Mouse (Mus musculus): ENCODE measurements around the gene Asap3.

Gene Asap3

GRCm38 (mm10) chr4:136259916-136260315 lies 53.8 kb downstream of the Asap3 start:
- DNase-seq (ENCODE audit: low spot score): no peak

- no peak for DNase-seq (ENCODE audit: low spot score)
Measured at GRCm38 (mm10) chr4:136260491-136261180, 54.5 kb downstream of the Asap3 start.

- no peak for DNase-seq (ENCODE audit: low spot score)
Measured at GRCm38 (mm10) chr4:136261912-136262311, 55.7 kb downstream of the Asap3 start.

GRCm38 (mm10) chr4:136263555-136263954 lies 57.4 kb downstream of the Asap3 start:
- no peak for DNase-seq (ENCODE audit: low spot score)

- DNase-seq (ENCODE audit: low spot score): no peak
Measured at GRCm38 (mm10) chr4:136266716-136267343, 60.7 kb downstream of the Asap3 start.

- DNase-seq (ENCODE audit: low spot score): no peak
Measured at GRCm38 (mm10) chr4:136268912-136269311, 62.7 kb downstream of the Asap3 start.

GRCm38 (mm10) chr4:136270648-136271047 lies 64.5 kb downstream of the Asap3 start:
- no peak for DNase-seq (ENCODE audit: low spot score)

- no peak for DNase-seq (ENCODE audit: low spot score)
Measured at GRCm38 (mm10) chr4:136281097-136281496, 74.9 kb downstream of the Asap3 start.

- DNase-seq (ENCODE audit: low spot score): no peak
Measured at GRCm38 (mm10) chr4:136281611-136282010, 75.4 kb downstream of the Asap3 start.

GRCm38 (mm10) chr4:136282621-136283480 lies 76.7 kb downstream of the Asap3 start:
- DNase-seq (ENCODE audit: low spot score): no peak

- DNase-seq (ENCODE audit: low spot score): no peak
Measured at GRCm38 (mm10) chr4:136283783-136284182, 77.6 kb downstream of the Asap3 start.

- peak; percentile 79 for DNase-seq (ENCODE audit: low spot score)
Measured at GRCm38 (mm10) chr4:136284455-136284854, 78.3 kb downstream of the Asap3 start, which contains the start of gene Zfp46. Gene Zfp46 (plus strand): TSS chr4:136284683.

GRCm38 (mm10) chr4:136284891-136285290 lies 78.7 kb downstream of the Asap3 start:
- DNase-seq (ENCODE audit: low spot score): no peak

GRCm38 (mm10) chr4:136285348-136285810 lies 79.2 kb downstream of the Asap3 start:
- peak; percentile 93 for DNase-seq (ENCODE audit: low spot score)

GRCm38 (mm10) chr4:136285811-136286371 lies 79.7 kb downstream of the Asap3 start:
- DNase-seq (ENCODE audit: low spot score): peak; percentile 95

GRCm38 (mm10) chr4:136289918-136290780 lies 84.0 kb downstream of the Asap3 start:
- DNase-seq (ENCODE audit: low spot score): no peak

- DNase-seq (ENCODE audit: low spot score): no peak
Measured at GRCm38 (mm10) chr4:136290781-136291595, 84.8 kb downstream of the Asap3 start.

- no peak for DNase-seq (ENCODE audit: low spot score)
Measured at GRCm38 (mm10) chr4:136291692-136292091, 85.5 kb downstream of the Asap3 start.

Measured in left cerebral cortex, adult 11 months (tissue).